Mouse (Mus musculus) ES-E14 (cell line): ENCODE measurements around the gene Socs3. TPM values are rescaled to one million over a fixed set of nuclear protein-coding genes. Genes with fewer than 3 reads are reported as not detected.

ENCODE experiments used
- DNase-seq: peaks from one replicate; pipeline ENCODE4 v3.0.0-alpha.2; 2013; ENCODE audit warnings: low read depth, low spot score
- H3K27ac ChIP-seq: 2 replicates; pipeline ENCODE4 v1.5.1; 2012; ENCODE audit warnings: low read depth, mild to moderate bottlenecking, low read length, moderate library complexity, mixed read lengths; ENCODE audit not compliant: poor library complexity, insufficient read depth, severe bottlenecking
- H3K36me3 ChIP-seq: 2 replicates; pipeline ENCODE4 v1.6.1; 2012; ENCODE audit warnings: mild to moderate bottlenecking, low read length, moderate library complexity, mixed read lengths; ENCODE audit not compliant: control insufficient read depth, poor library complexity, insufficient read depth, severe bottlenecking
- H3K4me1 ChIP-seq, 2 experiments: fragments of 150-350 bp in 1 of 2; sonication (generic) in 1 of 2; 2 replicates each; pipeline ENCODE4 v1.6.1; 2012; ENCODE audit warnings: low read length in 2 of 2, mild to moderate bottlenecking in 1 of 2, mixed read lengths in 1 of 2; ENCODE audit not compliant: control insufficient read depth in 2 of 2, insufficient read depth in 2 of 2, poor library complexity in 1 of 2
- H3K4me3 ChIP-seq, 2 experiments: fragments of 150-350 bp in 1 of 2; sonication (generic) in 1 of 2; 2 replicates each; pipeline ENCODE4 v1.5.1; 2012; ENCODE audit warnings: low read length in 2 of 2, low read depth in 1 of 2, mild to moderate bottlenecking in 1 of 2, mixed read lengths in 1 of 2; ENCODE audit not compliant: insufficient read depth in 1 of 2, poor library complexity in 1 of 2, severe bottlenecking in 1 of 2
- H3K9ac ChIP-seq: 2 replicates; pipeline ENCODE4 v1.6.1; 2012; ENCODE audit warnings: low read depth, mild to moderate bottlenecking, low read length, mixed read lengths; ENCODE audit not compliant: poor library complexity, insufficient read depth, severe bottlenecking
- H3K9me3 ChIP-seq: fragments of 150-350 bp; sonication (generic); 2 replicates; pipeline ENCODE4 v1.6.1; 2012; ENCODE audit warnings: low read depth, mild to moderate bottlenecking, low read length; ENCODE audit not compliant: control insufficient read depth, insufficient read depth
- CHD2 ChIP-seq: IDR thresholded peaks from 2 replicates; pipeline ENCODE4 v1.6.1; 2014; ENCODE audit warnings: mild to moderate bottlenecking, low read depth, low read length, inconsistent platforms
- HCFC1 ChIP-seq: IDR thresholded peaks from 2 replicates; pipeline ENCODE4 v1.6.1; 2012; ENCODE audit warnings: low read length, inconsistent platforms, borderline replicate concordance; ENCODE audit not compliant: insufficient read depth
- MAFK ChIP-seq: IDR thresholded peaks from 2 replicates; pipeline ENCODE4 v1.6.1; 2014; ENCODE audit warnings: mild to moderate bottlenecking, low read depth, low read length, inconsistent platforms; ENCODE audit not compliant: insufficient read depth
- ZC3H11A ChIP-seq: IDR thresholded peaks from 2 replicates; pipeline ENCODE4 v1.6.1; 2012; ENCODE audit warnings: low read depth, mild to moderate bottlenecking, inconsistent platforms, low read length, borderline replicate concordance
- ZNF384 ChIP-seq: IDR thresholded peaks from 2 replicates; pipeline ENCODE4 v1.6.1; 2012; ENCODE audit warnings: low read depth, low read length, inconsistent platforms
- in situ Hi-C, 2 experiments: fragments of 600-800 bp; cut with MboI; formaldehyde crosslinking; loops; one replicate each; pipeline ENCODE4 v1.15.1; 2025; ENCODE audit warnings: low sequenced_read_pairs in 2 of 2, inconsistent platforms in 1 of 2; ENCODE audit not compliant: unreplicated experiment in 2 of 2
- total RNA-seq: library from RNA; depleted of rRNA; stranded (reverse); fragments of 300-350 nt; gene quantifications from 2 replicates; pipeline ENCODE4 v1.2.3, GENCODE M21; 2012

Gene Socs3
- total RNA-seq, 1 experiment = 69.8 TPM

DNA sequence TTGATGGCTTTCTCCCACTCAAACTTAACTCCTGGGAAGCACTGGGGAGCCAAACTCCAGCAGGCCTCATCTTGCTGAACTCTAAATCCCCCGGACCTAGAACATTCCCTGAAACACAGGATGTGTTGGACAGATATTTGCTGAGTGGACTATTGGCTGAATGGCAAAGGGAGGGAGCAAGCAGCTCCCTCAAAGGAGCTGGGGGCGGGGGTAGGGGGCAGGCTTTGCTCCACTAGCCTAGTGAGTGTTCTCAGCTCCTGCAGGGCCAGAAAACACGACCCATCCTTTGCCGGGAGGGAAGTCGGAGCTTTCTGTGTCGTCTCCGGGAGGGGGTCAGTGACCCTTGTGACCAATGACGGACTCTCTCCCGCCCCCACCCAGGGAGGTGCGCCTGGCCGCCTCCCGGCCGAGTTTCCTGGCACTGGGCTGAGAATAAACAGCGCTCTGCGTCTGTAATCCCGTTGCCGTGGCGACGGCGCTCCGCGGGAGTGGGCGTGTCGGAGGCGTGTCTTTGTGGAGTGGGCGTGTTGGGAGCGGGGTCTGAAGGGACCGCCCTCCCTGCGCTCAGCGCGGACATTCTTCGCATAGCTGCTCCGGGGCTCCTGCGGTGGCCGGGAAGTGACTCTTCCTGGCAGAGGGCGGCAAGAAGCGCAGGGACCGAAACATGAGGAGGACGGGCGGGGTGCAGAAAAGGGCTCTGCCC is 6.6 kb downstream of the Socs3 start:
- Histone ChIP-seq H3K9ac (peak overlapping the region; percentile 61), H3K4me1 (peaks cover 19 to 31% of the 10 kb centered on the region in 2 experiments; a peak in 3 of 4 replicates), H3K36me3 (peaks cover 27% of the 10 kb centered on the region), H3K9me3 (no peaks in the 10 kb centered on the region), H3K4me3 (peak overlapping the region; percentile 54 to 63), H3K27ac (peak overlapping the region; percentile 91)
- in situ Hi-C loops = no loop called here
- TF ChIP-seq HCFC1 = no peak; the same call in 1 of the 2 replicates
- peak; percentile 91 for TF ChIP-seq MAFK
- TF ChIP-seq CHD2 = no peak
- no peak for TF ChIP-seq ZC3H11A
- TF ChIP-seq ZNF384 = no peak
- peak; percentile 97 for DNase-seq

DNA sequence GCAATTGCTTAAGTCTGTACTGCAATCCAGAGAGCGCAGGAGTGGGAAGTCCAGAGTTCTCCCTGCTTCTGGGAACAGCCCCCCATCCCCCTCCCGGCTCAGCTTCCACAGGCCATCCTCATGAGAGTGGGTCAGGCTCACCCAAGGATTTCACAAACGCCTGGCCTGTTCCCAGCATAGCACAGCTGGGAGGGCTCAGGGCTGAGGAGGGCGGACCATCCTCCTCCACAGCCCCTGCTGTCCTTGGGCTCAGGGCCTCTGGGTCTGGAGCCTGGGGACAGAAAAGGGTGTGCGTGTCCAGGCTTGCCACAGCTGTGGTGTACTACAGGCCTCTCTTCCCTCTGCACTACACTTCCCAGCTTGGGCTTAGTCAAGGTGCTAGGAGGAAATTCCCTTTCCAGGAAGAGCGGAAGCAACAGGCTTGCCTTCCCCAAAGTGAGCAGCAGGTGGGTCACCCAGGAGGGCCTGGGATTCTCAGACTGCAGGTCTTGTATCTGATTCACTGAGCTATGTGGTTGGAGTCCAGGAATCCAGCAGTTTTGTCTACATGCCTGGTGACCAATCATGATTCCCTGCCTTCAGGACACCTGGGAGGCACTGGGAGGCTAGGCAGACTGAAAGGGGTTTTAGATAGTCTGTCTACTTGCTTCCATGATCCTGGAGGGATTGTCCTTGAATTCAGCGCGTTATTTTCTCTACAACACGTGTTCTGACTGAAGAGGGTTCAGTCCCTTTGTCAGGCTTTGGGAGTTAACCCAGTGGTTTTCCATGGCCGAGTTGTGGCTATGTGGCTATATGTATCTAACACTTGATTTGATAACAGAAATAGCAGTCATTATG is 7.4 kb downstream of the Socs3 start:
- Histone ChIP-seq H3K9me3 (no peaks in the 10 kb centered on the region), H3K27ac (peak overlapping the region; percentile 91), H3K36me3 (peaks cover 20% of the 10 kb centered on the region), H3K4me3 (peak overlapping the region; percentile 1 to 8; a peak in 1 of 4 replicates), H3K4me1 (peaks cover 19 to 31% of the 10 kb centered on the region in 2 experiments; a peak in 3 of 4 replicates), H3K9ac (peak overlapping the region; percentile 42; the same call in 1 of the 2 replicates)
- in situ Hi-C loops = no loop called here
- TF ChIP-seq ZC3H11A = no peak
- TF ChIP-seq HCFC1 = no peak
- no peak for TF ChIP-seq CHD2
- TF ChIP-seq MAFK = no peak
- TF ChIP-seq ZNF384 = no peak
- no peak for DNase-seq

DNA sequence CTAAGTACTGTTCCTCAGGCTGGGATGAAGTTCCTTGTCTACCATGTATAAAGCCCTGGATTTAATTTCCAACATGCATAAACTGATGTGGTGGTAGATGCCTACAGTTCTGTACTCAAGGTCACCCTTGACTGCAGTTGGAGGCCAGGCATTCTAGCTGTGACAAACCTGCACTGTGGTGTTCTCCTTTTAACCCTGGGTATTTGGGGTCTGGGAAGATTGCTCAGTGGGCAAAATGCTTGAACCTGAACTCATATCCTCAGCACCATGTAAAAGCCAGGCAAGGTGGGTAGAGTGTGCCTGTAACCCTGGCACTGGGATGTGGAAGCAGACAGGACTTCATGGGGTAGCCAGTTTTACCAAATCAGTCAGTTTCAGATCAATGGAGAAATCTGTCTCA is 9.2 kb downstream of the Socs3 start:
- no peak overlapping the region for H3K9ac ChIP-seq
- H3K4me3 ChIP-seq = no peak overlapping the region
- H3K36me3 ChIP-seq = peaks cover 4% of the 10 kb centered on the region
- TF ChIP-seq MAFK (no peak), ZC3H11A (no peak), CHD2 (no peak), HCFC1 (no peak), ZNF384 (no peak)
- H3K4me1 ChIP-seq = peaks cover 22 to 35% of the 10 kb centered on the region in 2 experiments; a peak in 3 of 4 replicates
- no peak for DNase-seq
- in situ Hi-C loops = no loop called here
- no peaks in the 10 kb centered on the region for H3K9me3 ChIP-seq
- H3K27ac ChIP-seq = no peak overlapping the region

DNA sequence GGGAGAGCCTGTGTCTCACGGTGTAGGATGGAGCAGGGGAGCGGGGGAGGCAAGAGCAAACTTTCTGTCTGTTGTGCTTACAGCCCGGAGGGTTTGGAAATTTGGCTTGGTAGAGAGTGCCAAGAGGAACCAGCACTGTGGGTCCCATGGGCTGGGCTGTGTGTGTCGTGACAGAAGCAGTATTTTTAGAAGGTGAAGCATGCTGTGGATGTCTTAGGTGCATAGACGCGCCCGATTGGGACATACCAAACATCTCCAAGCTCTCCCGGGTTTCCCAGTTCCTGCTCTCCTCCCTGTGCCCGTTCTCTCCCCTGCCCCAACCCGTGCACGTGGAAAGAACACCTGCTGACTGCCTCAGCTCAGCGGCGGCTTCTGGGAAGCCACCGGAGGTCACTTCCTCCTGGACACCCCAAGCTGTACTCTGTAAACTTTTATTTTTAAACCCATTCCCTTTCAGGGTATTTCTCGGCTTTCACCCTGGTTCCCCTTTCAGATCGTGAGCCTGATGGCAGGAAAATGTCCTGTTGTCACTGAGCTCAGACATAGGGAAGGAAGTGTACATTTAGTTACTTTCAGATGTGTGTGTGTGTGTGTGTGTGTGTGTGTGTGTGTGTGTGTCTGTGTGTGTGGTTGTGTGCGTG is 10.0 kb downstream of the Socs3 start:
- in situ Hi-C loops = no loop called here
- no peaks in the 10 kb centered on the region for H3K36me3 ChIP-seq
- H3K9ac ChIP-seq = no peak overlapping the region
- no peak overlapping the region for H3K4me3 ChIP-seq
- H3K4me1 ChIP-seq = peaks cover 25 to 28% of the 10 kb centered on the region in 2 experiments; a peak in 3 of 4 replicates
- no peak for DNase-seq
- H3K27ac ChIP-seq = no peak overlapping the region
- H3K9me3 ChIP-seq = no peaks in the 10 kb centered on the region
- TF ChIP-seq MAFK (no peak), ZNF384 (no peak), CHD2 (no peak), ZC3H11A (no peak), HCFC1 (no peak)
